Mouse (Mus musculus): ENCODE measurements around the gene Cables2. TPM values are rescaled to one million over a fixed set of nuclear protein-coding genes. Genes with fewer than 3 reads are reported as not detected.

The Cables2 gene
- total and polyA plus RNA-seq, 2 experiments, result 8.9 to 29.2 TPM

- Histone ChIP-seq H3K27me3 (ENCODE audit: control insufficient read depth, insufficient read depth, low read length) (no peaks in the 10 kb centered on the region), H3K4me1 (ENCODE audit: control insufficient read depth, insufficient read depth, low read length) (peaks cover 11% of the 10 kb centered on the region; the same call in 1 of the 2 replicates), H3K79me2 (ENCODE audit: control insufficient read depth, insufficient read depth, low read length) (no peaks in the 10 kb centered on the region), H3K27ac (replicated peaks; ENCODE audit: insufficient read depth, low read depth, low read length) (peak overlapping the region; percentile 61), H3K36me3 (ENCODE audit: control insufficient read depth, insufficient read depth, low read length) (no peaks in the 10 kb centered on the region), H3K9ac (ENCODE audit: low read depth, low read length) (no peak overlapping the region), H3K4me3 (ENCODE audit: insufficient read depth, low read depth, low read length) (no peak overlapping the region)
- TF ChIP-seq POLR2A (IDR thresholded peaks at IDR 0.05; ENCODE audit: extremely low read depth, insufficient read depth, low read length) (no peak), CTCF (IDR thresholded peaks at IDR 0.05; ENCODE audit: low read depth, low read length) (no peak)
- DNase-seq (ENCODE audit: extremely low read depth, low read depth, low spot score), result no peak
- 89% methylated on average over 15 of the region's 15 CpGs for WGBS
Measured at GRCm38 (mm10) chr2:180219145-180219943, 54.0 kb downstream of the Cables2 start.

DNA sequence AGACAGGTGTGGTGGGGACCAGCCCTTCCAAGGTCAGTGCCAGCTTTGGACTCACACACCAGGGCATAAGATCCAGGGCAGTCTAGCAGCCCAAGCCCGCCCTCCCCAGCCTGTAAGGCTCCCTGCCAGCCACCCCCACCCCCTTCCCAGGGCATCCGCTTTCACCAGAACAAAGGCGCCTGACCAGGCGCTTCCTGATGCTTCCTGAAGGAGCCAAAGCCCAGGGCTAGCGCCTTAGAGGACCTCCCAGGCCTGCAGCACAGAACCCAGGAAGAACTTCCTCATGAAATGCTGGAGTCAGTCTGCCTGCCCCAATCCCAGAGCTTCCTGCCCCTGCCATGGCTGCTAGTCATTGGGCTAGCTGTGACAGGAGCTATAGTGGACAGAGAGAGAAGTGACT is 54.6 kb downstream of the Cables2 start:
- WGBS, result 64% methylated on average over 5 of the region's 5 CpGs
- Histone ChIP-seq H3K27ac (replicated peaks; ENCODE audit: insufficient read depth, low read depth, low read length) (peak overlapping the region; percentile 61), H3K27me3 (ENCODE audit: control insufficient read depth, insufficient read depth, low read length) (no peaks in the 10 kb centered on the region), H3K4me3 (ENCODE audit: insufficient read depth, low read depth, low read length) (no peak overlapping the region), H3K9ac (ENCODE audit: low read depth, low read length) (no peak overlapping the region), H3K4me1 (ENCODE audit: control insufficient read depth, insufficient read depth, low read length) (peaks cover 11% of the 10 kb centered on the region; the same call in 1 of the 2 replicates), H3K79me2 (ENCODE audit: control insufficient read depth, insufficient read depth, low read length) (no peaks in the 10 kb centered on the region), H3K36me3 (ENCODE audit: control insufficient read depth, insufficient read depth, low read length) (no peaks in the 10 kb centered on the region)
- DNase-seq (ENCODE audit: extremely low read depth, low read depth, low spot score), result no peak
- no peak for TF ChIP-seq CTCF (IDR thresholded peaks at IDR 0.05; ENCODE audit: low read depth, low read length)
- no peak for TF ChIP-seq POLR2A (IDR thresholded peaks at IDR 0.05; ENCODE audit: extremely low read depth, insufficient read depth, low read length)

DNA sequence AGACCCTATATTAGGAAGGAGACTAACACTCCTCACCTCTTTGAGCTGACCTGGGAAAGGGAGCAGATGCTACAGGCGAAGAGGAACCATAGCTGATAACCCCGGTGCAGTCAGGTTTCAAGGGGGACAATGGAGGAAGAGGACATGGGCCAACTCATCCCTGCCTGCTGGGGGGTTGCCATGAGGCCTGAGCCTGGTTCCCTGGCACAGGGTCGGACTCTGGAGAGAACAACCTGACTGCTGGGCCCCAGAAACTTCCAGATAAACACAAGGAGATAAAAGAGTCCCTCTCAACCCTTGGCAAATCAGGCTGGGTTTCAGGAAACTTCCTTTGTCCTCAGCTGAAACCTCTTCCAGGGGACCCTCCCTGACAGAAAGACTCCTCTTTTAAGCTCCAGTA is 55.1 kb downstream of the Cables2 start:
- Histone ChIP-seq H3K9ac (ENCODE audit: low read depth, low read length) (no peak overlapping the region), H3K27ac (replicated peaks; ENCODE audit: insufficient read depth, low read depth, low read length) (peak overlapping the region; percentile 43), H3K4me3 (ENCODE audit: insufficient read depth, low read depth, low read length) (no peak overlapping the region), H3K4me1 (ENCODE audit: control insufficient read depth, insufficient read depth, low read length) (peaks cover 11% of the 10 kb centered on the region; the same call in 1 of the 2 replicates), H3K79me2 (ENCODE audit: control insufficient read depth, insufficient read depth, low read length) (no peaks in the 10 kb centered on the region), H3K36me3 (ENCODE audit: control insufficient read depth, insufficient read depth, low read length) (no peaks in the 10 kb centered on the region), H3K27me3 (ENCODE audit: control insufficient read depth, insufficient read depth, low read length) (no peaks in the 10 kb centered on the region)
- TF ChIP-seq CTCF (IDR thresholded peaks at IDR 0.05; ENCODE audit: low read depth, low read length) (no peak), POLR2A (IDR thresholded peaks at IDR 0.05; ENCODE audit: extremely low read depth, insufficient read depth, low read length) (no peak)
- no peak for DNase-seq (ENCODE audit: extremely low read depth, low read depth, low spot score)
- WGBS, result 58% methylated on average over 3 of the region's 3 CpGs

- Histone ChIP-seq H3K9ac (ENCODE audit: low read depth, low read length) (no peak overlapping the region), H3K36me3 (ENCODE audit: control insufficient read depth, insufficient read depth, low read length) (no peaks in the 10 kb centered on the region), H3K79me2 (ENCODE audit: control insufficient read depth, insufficient read depth, low read length) (no peaks in the 10 kb centered on the region), H3K4me3 (ENCODE audit: insufficient read depth, low read depth, low read length) (no peak overlapping the region), H3K4me1 (ENCODE audit: control insufficient read depth, insufficient read depth, low read length) (peaks cover 11% of the 10 kb centered on the region; the same call in 1 of the 2 replicates), H3K27ac (replicated peaks; ENCODE audit: insufficient read depth, low read depth, low read length) (peak overlapping the region; percentile 43; the same call in 1 of the 2 replicates), H3K27me3 (ENCODE audit: control insufficient read depth, insufficient read depth, low read length) (no peaks in the 10 kb centered on the region)
- no peak for TF ChIP-seq POLR2A (IDR thresholded peaks at IDR 0.05; ENCODE audit: extremely low read depth, insufficient read depth, low read length)
- no peak for TF ChIP-seq CTCF (IDR thresholded peaks at IDR 0.05; ENCODE audit: low read depth, low read length)
- WGBS, result 44% methylated on average over 8 of the region's 8 CpGs
- DNase-seq (ENCODE audit: extremely low read depth, low read depth, low spot score), result peak; percentile 68
Measured at GRCm38 (mm10) chr2:180217587-180217986, 55.7 kb downstream of the Cables2 start.

- Histone ChIP-seq H3K9ac (ENCODE audit: low read depth, low read length) (no peak overlapping the region), H3K27me3 (ENCODE audit: control insufficient read depth, insufficient read depth, low read length) (no peaks in the 10 kb centered on the region), H3K79me2 (ENCODE audit: control insufficient read depth, insufficient read depth, low read length) (no peaks in the 10 kb centered on the region), H3K4me3 (ENCODE audit: insufficient read depth, low read depth, low read length) (no peak overlapping the region), H3K27ac (replicated peaks; ENCODE audit: insufficient read depth, low read depth, low read length) (no peak overlapping the region), H3K36me3 (ENCODE audit: control insufficient read depth, insufficient read depth, low read length) (no peaks in the 10 kb centered on the region), H3K4me1 (ENCODE audit: control insufficient read depth, insufficient read depth, low read length) (peaks cover 11% of the 10 kb centered on the region; the same call in 1 of the 2 replicates)
- no peak for DNase-seq (ENCODE audit: extremely low read depth, low read depth, low spot score)
- TF ChIP-seq POLR2A (IDR thresholded peaks at IDR 0.05; ENCODE audit: extremely low read depth, insufficient read depth, low read length) (no peak), CTCF (IDR thresholded peaks at IDR 0.05; ENCODE audit: low read depth, low read length) (no peak)
- WGBS, result 64% methylated on average over 5 of the region's 5 CpGs
Measured at GRCm38 (mm10) chr2:180216921-180217320, 56.4 kb downstream of the Cables2 start.

DNA sequence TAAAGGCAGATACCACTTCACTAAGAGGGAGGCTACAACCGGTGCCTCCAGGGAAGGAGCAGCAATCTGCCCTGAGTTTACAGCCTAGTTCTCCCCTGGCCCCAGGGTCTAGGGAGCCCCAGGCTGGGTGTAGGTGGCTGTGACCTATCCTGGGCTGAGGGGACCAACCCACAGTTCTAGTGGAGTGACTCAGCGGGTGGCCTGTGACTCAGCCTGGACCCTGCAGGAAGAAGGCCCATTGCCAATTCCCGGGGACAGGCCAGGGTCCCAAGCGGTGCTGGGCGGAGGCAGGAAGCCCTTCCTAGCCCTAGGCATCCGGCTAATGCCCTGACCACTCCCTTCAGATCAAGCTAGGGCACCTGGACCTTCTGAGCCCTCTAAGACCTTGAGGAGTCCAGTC is 57.3 kb downstream of the Cables2 start:
- Histone ChIP-seq H3K79me2 (ENCODE audit: control insufficient read depth, insufficient read depth, low read length) (no peaks in the 10 kb centered on the region), H3K4me3 (ENCODE audit: insufficient read depth, low read depth, low read length) (no peak overlapping the region), H3K27me3 (ENCODE audit: control insufficient read depth, insufficient read depth, low read length) (no peaks in the 10 kb centered on the region), H3K27ac (replicated peaks; ENCODE audit: insufficient read depth, low read depth, low read length) (peak overlapping the region; percentile 13; the same call in 1 of the 2 replicates), H3K36me3 (ENCODE audit: control insufficient read depth, insufficient read depth, low read length) (no peaks in the 10 kb centered on the region), H3K4me1 (ENCODE audit: control insufficient read depth, insufficient read depth, low read length) (peaks cover 11% of the 10 kb centered on the region; the same call in 1 of the 2 replicates), H3K9ac (ENCODE audit: low read depth, low read length) (no peak overlapping the region)
- DNase-seq (ENCODE audit: extremely low read depth, low read depth, low spot score), result no peak
- TF ChIP-seq CTCF (IDR thresholded peaks at IDR 0.05; ENCODE audit: low read depth, low read length), result no peak
- TF ChIP-seq POLR2A (IDR thresholded peaks at IDR 0.05; ENCODE audit: extremely low read depth, insufficient read depth, low read length), result no peak
- WGBS, result 86% methylated on average over 6 of the region's 6 CpGs
